Mouse (Mus musculus): ENCODE results near the gene Crtap. TPM values are rescaled to one million over a fixed set of nuclear protein-coding genes. Genes with fewer than 3 reads are reported as not detected.
"Not testable (repeated sequence)": the region's sequence is repeated elsewhere in the genome, so short reads cannot be mapped to it uniquely, and the experiment has no call there.

Gene Crtap
- polyA plus RNA-seq, 1 experiment from 2014 or later = 52.1 TPM

GRCm38 (mm10) chr9:114413866-114414265, 23.4 kb upstream of the Crtap start:
- WGBS = 87% methylated on average over 12 of the region's 12 CpGs
- Histone ChIP-seq H3K27ac (no peak overlapping the region), H3K4me3 (no peak overlapping the region), H3K9me3 (peaks cover 11% of the 10 kb centered on the region), H3K4me1 (replicated peaks) (no peaks in the 10 kb centered on the region), H3K36me3 (peaks cover 36% of the 10 kb centered on the region), H3K27me3 (ENCODE audit: insufficient read depth, poor library complexity, severe bottlenecking) (no peaks in the 10 kb centered on the region)
- DNase-seq (ENCODE audit: low spot score) = no peak

- no peaks in the 10 kb centered on the region for H3K27me3 ChIP-seq (ENCODE audit: insufficient read depth, poor library complexity, severe bottlenecking)
- H3K4me1 ChIP-seq (replicated peaks) = no peaks in the 10 kb centered on the region
- H3K36me3 ChIP-seq = peaks cover 49% of the 10 kb centered on the region
- 95% methylated on average over 9 of the region's 9 CpGs for WGBS
- H3K9me3 ChIP-seq = peaks cover 11% of the 10 kb centered on the region
- H3K27ac ChIP-seq = no peak overlapping the region
- no peak for DNase-seq (ENCODE audit: low spot score)
- no peak overlapping the region for H3K4me3 ChIP-seq
Measured at GRCm38 (mm10) chr9:114412406-114412805, 21.9 kb upstream of the Crtap start.

- Histone ChIP-seq H3K27me3 (ENCODE audit: insufficient read depth, poor library complexity, severe bottlenecking) (no peaks in the 10 kb centered on the region), H3K4me1 (replicated peaks) (no peaks in the 10 kb centered on the region), H3K36me3 (peaks cover 59% of the 10 kb centered on the region), H3K27ac (no peak overlapping the region), H3K9me3 (peaks cover 11% of the 10 kb centered on the region), H3K4me3 (no peak overlapping the region)
- 85% methylated on average over 5 of the region's 5 CpGs for WGBS
- no peak for DNase-seq (ENCODE audit: low spot score)
Measured at GRCm38 (mm10) chr9:114411295-114411694, 20.8 kb upstream of the Crtap start.

GRCm38 (mm10) chr9:114410313-114410862, 19.9 kb upstream of the Crtap start:
- no peaks in the 10 kb centered on the region for H3K27me3 ChIP-seq (ENCODE audit: insufficient read depth, poor library complexity, severe bottlenecking)
- H3K4me1 ChIP-seq (replicated peaks) = no peaks in the 10 kb centered on the region
- 95% methylated on average over 11 of the region's 11 CpGs for WGBS
- no peak overlapping the region for H3K4me3 ChIP-seq
- peaks cover 68% of the 10 kb centered on the region for H3K36me3 ChIP-seq
- DNase-seq (ENCODE audit: low spot score) = no peak
- H3K9me3 ChIP-seq = peaks cover 11% of the 10 kb centered on the region
- H3K27ac ChIP-seq = no peak overlapping the region

GRCm38 (mm10) chr9:114407676-114408075, 17.2 kb upstream of the Crtap start:
- Histone ChIP-seq H3K27ac (no peak overlapping the region), H3K4me1 (replicated peaks) (no peaks in the 10 kb centered on the region), H3K36me3 (peaks cover 87% of the 10 kb centered on the region), H3K9me3 (peaks cover 24% of the 10 kb centered on the region), H3K27me3 (ENCODE audit: insufficient read depth, poor library complexity, severe bottlenecking) (no peaks in the 10 kb centered on the region), H3K4me3 (no peak overlapping the region)
- DNase-seq (ENCODE audit: low spot score) = no peak
- WGBS = 96% methylated on average over 2 of the region's 2 CpGs

- Histone ChIP-seq H3K9me3 (peaks cover 13% of the 10 kb centered on the region), H3K36me3 (peaks cover 32% of the 10 kb centered on the region), H3K4me3 (peak overlapping the region; percentile 88), H3K27ac (peak overlapping the region; percentile 94), H3K4me1 (replicated peaks) (peaks cover 16% of the 10 kb centered on the region), H3K27me3 (ENCODE audit: insufficient read depth, poor library complexity, severe bottlenecking) (no peaks in the 10 kb centered on the region)
- WGBS = 5% methylated on average over 16 of the region's 16 CpGs
- no peak for DNase-seq (ENCODE audit: low spot score)
Measured at GRCm38 (mm10) chr9:114401685-114402080, 11.2 kb upstream of the Crtap start.

GRCm38 (mm10) chr9:114400949-114401684, 10.6 kb upstream of the Crtap start, which contains the start of the genes Glb1 and Tmppe:
Glb1 (plus strand) TSS chr9:114401076.
Tmppe (plus strand) TSS chr9:114401105.
- WGBS = under 1% methylated on average over 73 of the region's 73 CpGs

GRCm38 (mm10) chr9:114400588-114400948, 10.1 kb upstream of the Crtap start:
- Histone ChIP-seq H3K4me1 (replicated peaks) (peaks cover 16% of the 10 kb centered on the region), H3K27ac (peak overlapping the region; percentile 94), H3K36me3 (peaks cover 21% of the 10 kb centered on the region), H3K4me3 (peak overlapping the region; percentile 88), H3K27me3 (ENCODE audit: insufficient read depth, poor library complexity, severe bottlenecking) (no peaks in the 10 kb centered on the region), H3K9me3 (peaks cover 13% of the 10 kb centered on the region)
- no peak for DNase-seq (ENCODE audit: low spot score)
- WGBS = 26% methylated on average over 5 of the region's 5 CpGs

More at GRCm38 (mm10) chr9:114400949-114401684, 10.6 kb upstream of the Crtap start, which contains the start of the genes Glb1 and Tmppe:
- peak; percentile 96 for DNase-seq (ENCODE audit: low spot score)
- Histone ChIP-seq H3K9me3 (peaks cover 13% of the 10 kb centered on the region), H3K36me3 (peaks cover 27% of the 10 kb centered on the region), H3K4me1 (replicated peaks) (peaks cover 16% of the 10 kb centered on the region), H3K27ac (peak within 1 kb of the TSS; percentile 94), H3K27me3 (ENCODE audit: insufficient read depth, poor library complexity, severe bottlenecking) (no peaks in the 10 kb centered on the region), H3K4me3 (peak within 1 kb of the TSS; percentile 88)

GRCm38 (mm10) chr9:114399680-114400079, 9.2 kb upstream of the Crtap start:
- Histone ChIP-seq H3K4me3 (no peak overlapping the region), H3K27ac (no peak overlapping the region), H3K9me3 (peaks cover 5% of the 10 kb centered on the region), H3K4me1 (replicated peaks) (peaks cover 16% of the 10 kb centered on the region), H3K36me3 (peaks cover 12% of the 10 kb centered on the region), H3K27me3 (ENCODE audit: insufficient read depth, poor library complexity, severe bottlenecking) (no peaks in the 10 kb centered on the region)
- no peak for DNase-seq (ENCODE audit: low spot score)
- WGBS = 88% methylated on average over 12 of the region's 12 CpGs

- WGBS = 94% methylated on average over 4 of the region's 4 CpGs
- Histone ChIP-seq H3K9me3 (no peaks in the 10 kb centered on the region), H3K4me3 (no peak overlapping the region), H3K27ac (no peak overlapping the region), H3K36me3 (no peaks in the 10 kb centered on the region), H3K4me1 (replicated peaks) (peaks cover 7% of the 10 kb centered on the region), H3K27me3 (ENCODE audit: insufficient read depth, poor library complexity, severe bottlenecking) (0 out of 2 replicates have a peak, but pooled peaks cover 3% of the 10 kb centered on the region)
- DNase-seq (ENCODE audit: low spot score) = no peak
Measured at GRCm38 (mm10) chr9:114395258-114395657, 4.8 kb upstream of the Crtap start.

- Histone ChIP-seq H3K36me3 (no peaks in the 10 kb centered on the region), H3K27me3 (ENCODE audit: insufficient read depth, poor library complexity, severe bottlenecking) (0 out of 2 replicates have a peak, but pooled peaks cover 3% of the 10 kb centered on the region), H3K9me3 (no peaks in the 10 kb centered on the region), H3K4me3 (no peak overlapping the region), H3K4me1 (replicated peaks) (peaks cover 13% of the 10 kb centered on the region), H3K27ac (no peak overlapping the region)
- no peak for DNase-seq (ENCODE audit: low spot score)
- WGBS = 90% methylated on average over 8 of the region's 8 CpGs
Measured at GRCm38 (mm10) chr9:114394677-114395076, 4.2 kb upstream of the Crtap start.

- not testable (repeated sequence) for H3K4me3 ChIP-seq; H3K36me3 ChIP-seq; H3K27me3 ChIP-seq (ENCODE audit: insufficient read depth, poor library complexity, severe bottlenecking); DNase-seq (ENCODE audit: low spot score); H3K27ac ChIP-seq; H3K9me3 ChIP-seq
- 75% methylated on average over 6 of the region's 6 CpGs for WGBS
- H3K4me1 ChIP-seq (replicated peaks) = peaks cover 13% of the 10 kb centered on the region
Measured at GRCm38 (mm10) chr9:114394136-114394535, 3.7 kb upstream of the Crtap start.

GRCm38 (mm10) chr9:114390749-114391075, 237 bp upstream of the Crtap start:
- Histone ChIP-seq H3K4me1 (replicated peaks) (peaks cover 16% of the 10 kb centered on the region), H3K27ac (peak overlapping the region; percentile 90), H3K4me3 (peak overlapping the region; percentile 84), H3K36me3 (no peaks in the 10 kb centered on the region), H3K27me3 (ENCODE audit: insufficient read depth, poor library complexity, severe bottlenecking) (0 out of 2 replicates have a peak, but pooled peaks cover 3% of the 10 kb centered on the region), H3K9me3 (no peaks in the 10 kb centered on the region)
- 7% methylated on average over 10 of the region's 10 CpGs for WGBS
- DNase-seq (ENCODE audit: low spot score) = no peak

All from hindbrain, embryonic 10.5 days (tissue).